Mouse (Mus musculus): Measurements from ENCODE around the gene Wnt3a. TPM values are rescaled to one million over a fixed set of nuclear protein-coding genes. Genes with fewer than 3 reads are reported as not detected.

The Wnt3a gene
- polyA plus RNA-seq, 1 experiment from 2014 or later: not detected

DNA sequence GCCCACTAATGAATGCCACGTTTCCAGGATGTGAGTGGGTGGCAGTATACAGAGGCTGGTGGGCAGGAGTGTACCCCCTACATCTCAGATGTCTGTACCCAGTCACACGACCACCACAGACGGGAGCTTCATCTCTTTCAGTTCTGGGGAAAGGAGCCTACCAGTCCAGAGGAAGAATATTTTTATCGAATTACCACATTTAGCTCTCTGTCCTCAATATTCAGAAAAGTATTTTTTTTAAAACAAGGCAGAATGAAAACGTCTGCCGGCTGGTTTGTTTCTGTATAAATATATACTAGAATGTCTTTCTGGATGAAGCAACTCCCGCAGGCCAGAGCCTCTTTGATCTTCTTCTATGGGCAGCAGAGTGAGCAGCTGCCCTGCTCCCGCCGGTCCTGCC, 42.4 kb upstream of the Wnt3a start:
- TF ChIP-seq CTCF (IDR thresholded peaks at IDR 0.05; ENCODE audit: low read depth): no peak
- Histone ChIP-seq H3K9me3 (ENCODE audit: control insufficient read depth) (no peaks in the 10 kb centered on the region), H3K27me3 (replicated peaks; ENCODE audit: control insufficient read depth, insufficient read depth, low read length) (no peaks in the 10 kb centered on the region), H3K4me3 (ENCODE audit: low read depth, low read length) (no peak overlapping the region), H3K36me3 (ENCODE audit: control insufficient read depth, insufficient read depth) (no peaks in the 10 kb centered on the region), H3K9ac (ENCODE audit: low read depth, low read length) (no peak overlapping the region), H3K4me2 (replicated peaks; ENCODE audit: low read depth) (no peak overlapping the region), H3K27ac (ENCODE audit: low read depth, low read length) (no peak overlapping the region), H3K4me1 (replicated peaks; ENCODE audit: control insufficient read depth, insufficient read depth, low read length) (no peaks in the 10 kb centered on the region)
- ATAC-seq: no peak
- 59% methylated on average over 9 of the region's 9 CpGs for whole genome bisulfite sequencing

DNA sequence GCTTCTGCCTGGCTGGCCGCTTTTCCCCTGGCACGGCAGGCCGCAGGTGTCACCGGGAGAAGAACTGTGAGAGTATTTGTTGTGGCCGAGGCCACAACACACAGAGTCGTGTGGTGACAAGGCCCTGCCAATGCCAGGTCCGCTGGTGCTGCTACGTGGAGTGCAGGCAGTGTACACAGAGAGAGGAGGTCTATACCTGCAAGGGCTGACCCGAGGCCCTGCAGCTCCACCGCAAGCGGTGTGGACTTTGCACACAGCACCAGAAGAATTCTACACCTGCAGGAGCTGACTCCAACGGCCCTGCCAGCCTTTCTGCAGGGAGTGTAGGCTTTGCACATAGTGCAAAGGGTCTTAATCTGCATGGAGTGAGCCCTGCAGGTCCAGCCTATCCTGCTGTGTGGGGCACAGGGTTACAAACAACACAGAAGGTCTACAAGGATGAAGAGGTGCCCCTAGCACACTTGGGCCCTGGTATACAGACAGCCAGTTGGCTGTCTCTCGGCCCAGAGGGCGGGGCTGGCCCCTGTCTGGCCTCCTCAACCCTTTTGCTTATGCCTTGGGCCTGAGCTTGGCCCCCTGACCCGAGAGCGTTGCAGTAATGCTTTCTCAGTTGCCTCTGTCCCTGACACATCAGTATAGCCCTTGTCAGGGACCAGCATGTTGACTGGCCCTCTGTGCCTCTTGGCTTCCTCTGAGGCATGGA, 40.8 kb upstream of the Wnt3a start:
- peak; percentile 44; the same call in 1 of the 2 replicates for ATAC-seq
- H3K4me3 ChIP-seq (ENCODE audit: low read depth, low read length): no peak overlapping the region
- H3K27ac ChIP-seq (ENCODE audit: low read depth, low read length): no peak overlapping the region
- H3K36me3 ChIP-seq (ENCODE audit: control insufficient read depth, insufficient read depth): no peaks in the 10 kb centered on the region
- no peak overlapping the region for H3K9ac ChIP-seq (ENCODE audit: low read depth, low read length)
- 53% methylated on average over 16 of the region's 16 CpGs for WGBS
- H3K27me3 ChIP-seq (replicated peaks; ENCODE audit: control insufficient read depth, insufficient read depth, low read length): no peaks in the 10 kb centered on the region
- H3K4me2 ChIP-seq (replicated peaks; ENCODE audit: low read depth): no peak overlapping the region
- no peaks in the 10 kb centered on the region for H3K9me3 ChIP-seq (ENCODE audit: control insufficient read depth)
- TF ChIP-seq CTCF (IDR thresholded peaks at IDR 0.05; ENCODE audit: low read depth): no peak
- H3K4me1 ChIP-seq (replicated peaks; ENCODE audit: control insufficient read depth, insufficient read depth, low read length): no peaks in the 10 kb centered on the region

DNA sequence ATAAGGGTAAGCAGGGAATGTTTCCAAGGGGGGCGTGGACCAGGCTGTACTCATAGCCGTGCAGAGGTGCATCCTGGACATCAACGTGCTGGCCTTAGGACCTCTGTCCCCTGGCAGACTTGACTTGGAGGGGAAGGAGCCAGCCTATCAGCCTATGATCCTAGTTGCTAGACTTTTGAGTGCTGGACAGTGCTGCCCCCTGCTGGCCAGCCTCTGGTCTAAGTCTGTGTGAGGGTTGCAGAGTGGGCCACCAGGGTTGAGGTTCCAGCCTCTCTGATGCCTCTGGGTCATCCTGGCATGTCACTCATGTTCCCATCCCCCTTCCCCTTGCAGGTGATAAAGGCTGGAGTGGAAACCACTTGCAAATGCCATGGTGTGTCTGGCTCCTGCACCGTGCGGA, 40.0 kb upstream of the Wnt3a start:
- Histone ChIP-seq H3K4me2 (replicated peaks; ENCODE audit: low read depth) (no peak overlapping the region), H3K36me3 (ENCODE audit: control insufficient read depth, insufficient read depth) (no peaks in the 10 kb centered on the region), H3K27ac (ENCODE audit: low read depth, low read length) (no peak overlapping the region), H3K4me1 (replicated peaks; ENCODE audit: control insufficient read depth, insufficient read depth, low read length) (no peaks in the 10 kb centered on the region), H3K9me3 (ENCODE audit: control insufficient read depth) (no peaks in the 10 kb centered on the region), H3K4me3 (ENCODE audit: low read depth, low read length) (no peak overlapping the region), H3K27me3 (replicated peaks; ENCODE audit: control insufficient read depth, insufficient read depth, low read length) (no peaks in the 10 kb centered on the region), H3K9ac (ENCODE audit: low read depth, low read length) (no peak overlapping the region)
- peak; percentile 41; the same call in 1 of the 2 replicates for ATAC-seq
- TF ChIP-seq CTCF (IDR thresholded peaks at IDR 0.05; ENCODE audit: low read depth): peak; percentile 84
- WGBS: 55% methylated on average over 5 of the region's 5 CpGs

DNA sequence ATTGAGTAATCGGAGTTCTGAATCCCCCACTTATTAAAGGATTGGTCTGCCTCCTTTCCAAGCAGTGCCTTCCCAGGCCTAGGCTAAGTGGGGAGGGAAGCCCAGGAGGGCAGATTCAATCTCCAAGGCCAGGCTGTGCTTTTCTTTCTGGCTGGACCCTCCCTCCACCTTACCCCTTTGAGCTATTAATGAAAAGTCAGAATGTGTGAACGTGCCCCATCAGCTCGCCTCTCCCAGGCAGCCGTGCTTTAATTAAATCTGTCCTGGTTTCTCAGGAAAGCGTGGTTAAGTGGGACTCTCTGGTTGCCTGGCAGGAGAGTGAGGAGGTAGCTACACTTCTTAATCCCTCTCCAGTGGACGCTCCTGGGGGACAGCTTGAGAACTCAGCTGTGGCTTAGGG, 39.1 kb upstream of the Wnt3a start:
- H3K36me3 ChIP-seq (ENCODE audit: control insufficient read depth, insufficient read depth): no peaks in the 10 kb centered on the region
- ATAC-seq: no peak
- no peaks in the 10 kb centered on the region for H3K4me1 ChIP-seq (replicated peaks; ENCODE audit: control insufficient read depth, insufficient read depth, low read length)
- no peak overlapping the region for H3K4me2 ChIP-seq (replicated peaks; ENCODE audit: low read depth)
- no peak overlapping the region for H3K9ac ChIP-seq (ENCODE audit: low read depth, low read length)
- H3K27ac ChIP-seq (ENCODE audit: low read depth, low read length): no peak overlapping the region
- no peak overlapping the region for H3K4me3 ChIP-seq (ENCODE audit: low read depth, low read length)
- no peaks in the 10 kb centered on the region for H3K9me3 ChIP-seq (ENCODE audit: control insufficient read depth)
- TF ChIP-seq CTCF (IDR thresholded peaks at IDR 0.05; ENCODE audit: low read depth): no peak
- no peaks in the 10 kb centered on the region for H3K27me3 ChIP-seq (replicated peaks; ENCODE audit: control insufficient read depth, insufficient read depth, low read length)
- WGBS: 78% methylated on average over 6 of the region's 6 CpGs

DNA sequence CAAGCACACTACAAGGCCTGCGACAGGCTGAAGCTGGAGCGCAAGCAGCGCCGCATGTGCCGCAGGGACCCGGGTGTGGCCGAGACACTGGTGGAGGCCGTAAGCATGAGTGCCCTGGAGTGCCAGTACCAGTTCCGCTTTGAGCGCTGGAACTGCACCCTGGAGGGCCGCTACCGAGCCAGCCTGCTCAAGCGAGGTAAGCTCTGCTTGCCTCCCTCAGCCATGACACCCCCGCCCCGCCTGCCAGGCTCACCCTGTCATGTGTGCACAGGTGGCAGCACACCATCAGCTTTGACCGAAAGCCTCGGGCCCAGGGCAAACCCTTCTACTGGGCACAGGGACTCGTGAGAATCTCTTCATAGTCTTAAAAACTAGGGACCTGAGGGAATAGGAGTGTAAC, 37.1 kb upstream of the Wnt3a start:
- Histone ChIP-seq H3K27ac (ENCODE audit: low read depth, low read length) (no peak overlapping the region), H3K9me3 (ENCODE audit: control insufficient read depth) (no peaks in the 10 kb centered on the region), H3K4me1 (replicated peaks; ENCODE audit: control insufficient read depth, insufficient read depth, low read length) (no peaks in the 10 kb centered on the region), H3K4me3 (ENCODE audit: low read depth, low read length) (no peak overlapping the region), H3K4me2 (replicated peaks; ENCODE audit: low read depth) (no peak overlapping the region), H3K27me3 (replicated peaks; ENCODE audit: control insufficient read depth, insufficient read depth, low read length) (no peaks in the 10 kb centered on the region), H3K36me3 (ENCODE audit: control insufficient read depth, insufficient read depth) (no peaks in the 10 kb centered on the region), H3K9ac (ENCODE audit: low read depth, low read length) (no peak overlapping the region)
- ATAC-seq: no peak
- 82% methylated on average over 18 of the region's 18 CpGs for WGBS
- no peak for TF ChIP-seq CTCF (IDR thresholded peaks at IDR 0.05; ENCODE audit: low read depth)

DNA sequence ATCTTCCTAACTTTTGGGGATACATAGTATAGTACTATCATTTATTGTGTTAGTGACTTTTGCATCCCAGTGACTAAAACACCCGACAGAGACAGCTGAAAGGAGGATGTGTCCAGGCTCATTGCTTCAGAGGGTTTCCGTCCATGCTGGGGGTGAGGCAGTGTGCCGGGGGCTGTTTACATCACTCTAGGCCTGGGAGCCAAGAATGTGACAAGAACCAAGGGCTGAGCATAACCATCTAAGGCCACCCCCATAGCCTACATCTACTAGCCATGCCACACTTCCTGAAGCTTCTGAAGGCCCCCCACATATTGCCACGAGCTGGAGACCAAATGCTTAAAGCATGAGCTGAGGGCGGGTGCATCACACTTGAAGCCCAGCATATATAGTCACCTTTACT, 34.2 kb upstream of the Wnt3a start:
- no peak for TF ChIP-seq CTCF (IDR thresholded peaks at IDR 0.05; ENCODE audit: low read depth)
- Histone ChIP-seq H3K27me3 (replicated peaks; ENCODE audit: control insufficient read depth, insufficient read depth, low read length) (no peaks in the 10 kb centered on the region; the same call in 1 of the 2 replicates), H3K36me3 (ENCODE audit: control insufficient read depth, insufficient read depth) (no peaks in the 10 kb centered on the region), H3K4me2 (replicated peaks; ENCODE audit: low read depth) (no peak overlapping the region), H3K4me3 (ENCODE audit: low read depth, low read length) (no peak overlapping the region), H3K9me3 (ENCODE audit: control insufficient read depth) (no peaks in the 10 kb centered on the region), H3K9ac (ENCODE audit: low read depth, low read length) (no peak overlapping the region), H3K27ac (ENCODE audit: low read depth, low read length) (no peak overlapping the region), H3K4me1 (replicated peaks; ENCODE audit: control insufficient read depth, insufficient read depth, low read length) (no peaks in the 10 kb centered on the region)
- no peak for ATAC-seq
- 57% methylated on average over 5 of the region's 5 CpGs for WGBS
